In the genomic region with DNA sequence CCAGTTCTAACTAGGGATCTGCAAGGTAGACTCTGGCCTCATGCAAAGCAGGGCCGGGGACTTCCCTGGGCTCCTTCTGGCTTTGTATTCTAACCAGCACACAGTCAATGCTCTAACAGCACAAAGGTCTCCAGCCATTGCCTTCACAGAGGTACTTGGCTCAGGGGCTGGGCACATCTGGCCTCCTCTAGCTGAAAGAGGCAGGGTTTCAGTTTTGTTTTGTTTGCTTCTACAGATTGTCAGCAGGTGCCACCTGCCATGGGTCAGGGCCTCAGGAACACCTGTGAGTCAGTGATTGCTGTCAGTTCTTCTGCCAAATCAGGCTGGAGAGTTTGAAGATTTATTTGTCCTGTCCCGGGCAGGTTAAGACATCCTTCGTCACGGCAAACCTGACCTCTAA, we compare ENCODE assay signal across 28 mouse cellular contexts. TPM values are rescaled to one million over a fixed set of nuclear protein-coding genes. Genes with fewer than 3 reads are reported as not detected.
DNase-seq lines count a peak whose midpoint lies in the region; ATAC-seq and TF ChIP-seq lines count a peak whose summit lies in the region.
"Had no signal": no experiment of that assay in that cellular context is flagged by ENCODE, and none has a peak within 500 bp of the region (broad histone marks: within the 10 kb centered on the region; RNA-seq: fewer than 3 reads in every experiment).

No protein-coding gene starts in this region.

- no peak overlapping the region for H3K4me3 ChIP-seq in small intestine, adult 2 months (ENCODE audit: low read depth, low read length)
- H3K4me3 ChIP-seq: forebrain, embryonic 13.5 days; heart, embryonic 10.5 days; hindbrain, embryonic 10.5 days; limb, embryonic 12.5 days; midbrain, embryonic 15.5 days; neural tube, embryonic 15.5 days had no signal

- TF ChIP-seq CTCF in small intestine, adult 2 months (IDR thresholded peaks at IDR 0.05; ENCODE audit: extremely low read depth, insufficient read length, insufficient replicate concordance, low read depth, low read length) = no peak

- H3K36me3 ChIP-seq in small intestine, adult 2 months (ENCODE audit: control insufficient read depth, insufficient read depth, low read length) = no peaks in the 10 kb centered on the region
- H3K36me3 ChIP-seq: heart, embryonic 10.5 days; hindbrain, embryonic 10.5 days; limb, embryonic 12.5 days; midbrain, embryonic 15.5 days; neural tube, embryonic 15.5 days had no signal

- peak; percentile 16 to 67 for DNase-seq in adrenal gland, adult (ENCODE audit: inconsistent age in 2 of 2, low spot score in 1 of 2)
- DNase-seq in adrenal gland, postnatal 10 days = no peak
- peak; percentile 22 for DNase-seq in CD4-positive helper T cell, adult 2 months (ENCODE audit: low read depth, low spot score)
- no peak for DNase-seq in frontal cortex, adult 2 months (ENCODE audit: extremely low spot score in 1 of 2, low spot score in 1 of 2)
- no peak for DNase-seq in left cerebral cortex, adult 9 months (ENCODE audit: low spot score in 2 of 2)
- DNase-seq: adrenal gland, postnatal 25 days; cerebellum, adult 8-10 months; cerebellum, postnatal 36 days; embryo, embryonic 11 days; kidney, adult 2 months; right cerebral cortex, postnatal 14 days; thymus, postnatal 14 days had no signal

- TF ChIP-seq POLR2A in small intestine, adult 2 months (IDR thresholded peaks at IDR 0.05; ENCODE audit: low read depth, low read length) = 0 out of 2 replicates have a peak, but pooled peaks have one; percentile 4

- no peaks in the 10 kb centered on the region for H3K27me3 ChIP-seq in small intestine, adult 2 months (ENCODE audit: control insufficient read depth, insufficient read depth, low read length)
- H3K27me3 ChIP-seq: forebrain, embryonic 13.5 days; limb, embryonic 12.5 days; midbrain, embryonic 15.5 days; neural tube, embryonic 15.5 days had no signal

- 31% methylated on average over 4 of the region's 4 CpGs for WGBS in small intestine, adult 2 months

- peak; percentile 10 for ATAC-seq in inflammation-experienced regulatory T-cells, adult 6 months
- no peak for ATAC-seq in monocyte, adult 5-6 weeks (replicated peaks; ENCODE audit: insufficient number of reproducible peaks, low FRiP score, low TSS enrichment, poor library complexity, severe bottlenecking)
- ATAC-seq: forebrain, embryonic 13.5 days; hindbrain, embryonic 16.5 days; midbrain, embryonic 15.5 days had no signal

- H3K4me1 ChIP-seq in small intestine, adult 2 months (ENCODE audit: control insufficient read depth, insufficient read depth, insufficient read length, low read length) = peaks cover 23% of the 10 kb centered on the region; the same call in 1 of the 2 replicates
- H3K4me1 ChIP-seq: midbrain, embryonic 15.5 days had no signal

- H3K27ac ChIP-seq in small intestine, adult 2 months (ENCODE audit: insufficient read depth, low read depth, low read length) = peak overlapping the region; percentile 61
- H3K27ac ChIP-seq: forebrain, embryonic 13.5 days; heart, embryonic 10.5 days; hindbrain, embryonic 10.5 days; kidney, postnatal 0 days; limb, embryonic 12.5 days; liver, embryonic 14.5 days; midbrain, embryonic 15.5 days; neural tube, embryonic 15.5 days had no signal

RNA-seq across cellular contexts. Expression of a gene that starts 39.8 kb away (rescaled TPM):
- 10 to 100 TPM; 11.0 to 16.9 TPM for total RNA-seq in adrenal gland, postnatal 10 days (2021)
- polyA plus RNA-seq in inflammation-experienced regulatory T-cells, adult 6 months (2017; shearing (Covaris generic)) = 1 to 10 TPM; 2.7 to 5.2 (median 5.1) TPM
- polyA plus RNA-seq in small intestine, adult 2 months (2012; rRNA removed) = 6.1 and 15.2 TPM in 2 replicates
- 12.8 and 13.5 TPM in 2 replicates for polyA plus RNA-seq in frontal cortex, adult 2 months (2012; rRNA removed)
- total RNA-seq in monocyte, adult 5-6 weeks (2017) = 1.7 to 6.6 TPM (median 4.0 TPM) in 3 replicates

RNA-seq across cellular contexts. Expression of a gene that starts 51.3 kb away (rescaled TPM):
- under 1 TPM in 1 of 2 experiments, not detected in 1; 0.18 TPM for total RNA-seq in adrenal gland, postnatal 10 days (2021)
- not detected for polyA plus RNA-seq in inflammation-experienced regulatory T-cells, adult 6 months (2017; shearing (Covaris generic))
- not detected in 2 replicates for polyA plus RNA-seq in small intestine, adult 2 months (2012; rRNA removed)
- 0.08 and 0.26 TPM in 2 replicates for polyA plus RNA-seq in frontal cortex, adult 2 months (2012; rRNA removed)
- total RNA-seq in monocyte, adult 5-6 weeks (2017) = not detected in 3 replicates
- total RNA-seq: adrenal gland, postnatal 25 days; gastrocnemius, adult 8-10 months; granulocyte monocyte progenitor cell, adult 5-6 weeks had no signal
- polyA plus RNA-seq: forebrain, embryonic 13.5 days; heart, postnatal 0 days; liver, embryonic 14.5 days; lung, embryonic 16.5 days had no signal

Comparison
In these comparisons a context has a peak if more than half of its experiments do, and no peak if none do; other contexts are left out.
1. DNase-seq: peak in adrenal gland, adult (2 of 2) and CD4-positive helper T cell, adult 2 months (single experiment); none in adrenal gland, postnatal 10 days (single experiment), frontal cortex, adult 2 months (0 of 2) and left cerebral cortex, adult 9 months (0 of 2).